Mouse (Mus musculus) olfactory bulb, adult 2 months (tissue): ENCODE data around the gene Ssr2.
"Not testable (repeated sequence)": the region's sequence is repeated elsewhere in the genome, so short reads cannot be mapped to it uniquely, and the experiment has no call there.

Experiments
- CTCF ChIP-seq: fragments of 200-500 bp; IDR thresholded peaks from 2 replicates; pipeline ENCODE4 v1.5.1; 2012; ENCODE audit warnings: low read depth, mild to moderate bottlenecking, low read length, moderate library complexity; ENCODE audit not compliant: insufficient read depth
- POLR2A ChIP-seq: fragments of 200-500 bp; IDR thresholded peaks from 2 replicates; pipeline ENCODE4 v1.6.1; 2012; ENCODE audit warnings: mild to moderate bottlenecking, low read depth, low read length, moderate library complexity; ENCODE audit not compliant: insufficient read depth

GRCm38 (mm10) chr3:88596547-88596946, 20.9 kb downstream of the Ssr2 start:
- not testable (repeated sequence) for TF ChIP-seq CTCF, POLR2A
